Mouse (Mus musculus) hindbrain, postnatal 0 days (tissue): ENCODE data around the gene Mt3. TPM values are rescaled to one million over a fixed set of nuclear protein-coding genes. Genes with fewer than 3 reads are reported as not detected.

Experiments used
- ATAC-seq: fragments of 200-750 bp; cut with Nextera tagmentation; 2 replicates; pipeline ENCODE4 v1.8.0; 2017; ENCODE audit warnings: mild to moderate bottlenecking, moderate TSS enrichment, moderate library complexity
- DNase-seq: peaks from one replicate; pipeline ENCODE4 v3.0.0-alpha.2; 2015; ENCODE audit warnings: low spot score
- H3K27ac ChIP-seq: fragments of 300-500 bp; sonication (generic); 2 replicates; pipeline ENCODE4 v1.5.1; 2014; ENCODE audit warnings: mild to moderate bottlenecking
- H3K27me3 ChIP-seq: fragments of 300-500 bp; sonication (generic); 2 replicates; pipeline ENCODE4 v1.6.1; 2014; ENCODE audit warnings: low read length, mixed read lengths; ENCODE audit not compliant: insufficient read depth
- H3K36me3 ChIP-seq: fragments of 300-500 bp; sonication (generic); 2 replicates; pipeline ENCODE4 v1.6.1; 2014; ENCODE audit warnings: low read length, mixed read lengths; ENCODE audit not compliant: insufficient read depth
- H3K4me1 ChIP-seq: fragments of 300-500 bp; sonication (generic); 2 replicates; pipeline ENCODE4 v1.6.1; 2014; ENCODE audit warnings: antibody characterized with exemption, low read length, mixed read lengths; ENCODE audit not compliant: insufficient read depth
- H3K4me2 ChIP-seq: fragments of 300-500 bp; sonication (generic); 2 replicates; pipeline ENCODE4 v1.6.1; 2014; ENCODE audit warnings: low read depth, mild to moderate bottlenecking, low read length, moderate library complexity, mixed read lengths
- H3K4me3 ChIP-seq: fragments of 300-500 bp; sonication (generic); 2 replicates; pipeline ENCODE4 v1.5.1; 2014; ENCODE audit warnings: low read length
- H3K9ac ChIP-seq: fragments of 300-500 bp; sonication (generic); replicated peaks from 2 replicates; pipeline ENCODE4 v1.6.1; 2014; ENCODE audit warnings: mild to moderate bottlenecking, low read length, moderate library complexity, mixed read lengths
- H3K9me3 ChIP-seq: fragments of 300-500 bp; sonication (generic); 2 replicates; pipeline ENCODE4 v1.6.1; 2016; ENCODE audit warnings: low read length, mixed read lengths
- CTCF ChIP-seq: IDR thresholded peaks from 2 replicates; pipeline ENCODE4 v1.5.1; 2016; ENCODE audit warnings: antibody characterized with exemption, control low read depth, low read depth
- WGBS: fragments of 180-500 bp; shearing (Covaris S2); extraction: QIAGEN DNeasy Blood & Tissue Kit; methylation state at CpG from one replicate; pipeline ENCODE4 v1.1.7; 2014; 5-methylcytosine and 5-hydroxymethylcytosine counted together
- polyA plus RNA-seq: library from polyadenylated mRNA; unstranded; fragments of >200 nt; fragmentation: Nextera tagmentation; extraction: Ambion mirVana; gene quantifications from 2 replicates; pipeline ENCODE4 v1.2.1, GENCODE M21; 2015
- total RNA-seq: library from RNA; depleted of rRNA; stranded (reverse); fragments of >200 nt; gene quantifications from 2 replicates; pipeline ENCODE4 v1.2.3, GENCODE M21; 2014

Gene Mt3
- total and polyA plus RNA-seq, 2 experiments from 2014 or later: 445 to 889 TPM

DNA sequence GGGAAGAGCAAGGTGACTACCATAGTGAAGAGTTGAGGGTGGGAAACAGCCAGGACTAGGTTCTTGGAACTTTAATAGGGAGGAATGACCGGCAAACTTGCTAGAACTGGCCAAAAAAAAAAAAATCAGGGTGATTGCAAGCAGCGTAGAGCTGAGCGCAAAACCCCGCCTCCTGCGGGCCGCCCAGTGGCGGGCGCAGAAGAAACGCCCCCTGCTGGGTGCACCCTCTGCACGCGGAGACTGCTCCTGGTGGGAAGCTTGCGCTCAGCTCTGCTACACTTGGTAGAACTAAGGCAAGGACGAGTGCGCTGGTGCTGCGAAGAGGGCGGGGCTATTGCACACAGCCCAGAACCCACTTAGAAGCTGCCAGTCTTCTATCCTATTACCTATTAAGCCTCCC, 30.7 kb downstream of the Mt3 start:
- H3K4me2 ChIP-seq: peak overlapping the region; percentile 50
- no peaks in the 10 kb centered on the region for H3K9me3 ChIP-seq
- DNase-seq: peak; percentile 77
- no peaks in the 10 kb centered on the region for H3K36me3 ChIP-seq
- peak; percentile 60 for TF ChIP-seq CTCF
- under 1% methylated on average over 15 of the region's 16 CpGs for WGBS
- H3K4me1 ChIP-seq: peaks cover 5% of the 10 kb centered on the region; the same call in 1 of the 2 replicates
- peak; percentile 60 for ATAC-seq
- H3K9ac ChIP-seq: no peak overlapping the region
- H3K27ac ChIP-seq: no peak overlapping the region
- H3K27me3 ChIP-seq: peaks cover 16% of the 10 kb centered on the region
- H3K4me3 ChIP-seq: peak overlapping the region; percentile 18

DNA sequence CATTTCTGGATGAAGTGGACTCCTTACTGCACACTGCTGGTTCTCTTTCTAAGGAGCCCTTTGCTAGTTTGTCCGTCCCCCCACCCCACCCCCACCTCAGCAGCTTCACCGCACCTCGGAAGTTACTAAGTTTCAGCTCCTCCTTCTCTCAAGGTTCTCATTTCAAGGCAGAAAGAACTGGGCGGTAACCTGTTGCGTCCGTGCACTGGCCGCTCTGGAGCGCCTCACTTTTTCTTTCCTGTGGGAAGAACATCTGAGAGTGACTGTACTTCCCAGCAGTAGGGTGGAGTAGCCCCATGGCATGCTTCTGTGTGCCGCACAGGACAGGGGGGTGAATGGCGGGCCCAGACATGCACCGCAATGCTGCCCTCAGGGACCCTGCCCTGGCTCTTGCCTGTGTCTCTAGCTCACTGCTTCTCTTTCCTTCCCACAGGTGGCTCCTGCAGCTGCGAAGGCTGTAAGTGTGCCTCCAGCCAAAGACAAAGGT, 32.0 kb downstream of the Mt3 start:
- Histone ChIP-seq H3K4me3 (no peak overlapping the region), H3K27me3 (peaks cover 16% of the 10 kb centered on the region), H3K4me2 (no peak overlapping the region), H3K4me1 (peaks cover 5% of the 10 kb centered on the region; the same call in 1 of the 2 replicates), H3K9ac (no peak overlapping the region), H3K27ac (no peak overlapping the region), H3K9me3 (no peaks in the 10 kb centered on the region), H3K36me3 (no peaks in the 10 kb centered on the region)
- DNase-seq (no peak), ATAC-seq (no peak)
- WGBS: 42% methylated on average over 12 of the region's 12 CpGs
- TF ChIP-seq CTCF: no peak

DNA sequence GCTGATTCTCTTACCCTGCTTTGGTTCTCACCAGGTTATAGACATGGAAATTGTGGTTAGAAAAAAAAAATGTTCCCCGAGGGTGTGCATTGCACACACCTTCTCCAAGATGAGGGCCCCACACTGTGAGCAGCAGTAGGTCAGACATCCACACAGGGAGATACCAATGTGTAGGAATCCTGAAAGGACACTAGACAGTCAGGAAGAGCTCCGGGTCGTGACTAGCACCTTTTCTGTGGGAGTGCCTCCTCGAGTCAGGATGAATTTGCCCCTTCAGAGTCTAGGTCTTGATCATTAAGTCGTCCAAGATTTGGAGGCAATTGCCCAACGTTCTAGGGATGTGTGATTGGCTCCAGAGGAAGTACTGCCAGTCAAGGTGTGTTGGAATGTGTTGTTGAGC, 33.4 kb downstream of the Mt3 start:
- H3K4me1 ChIP-seq: peaks cover 5% of the 10 kb centered on the region; the same call in 1 of the 2 replicates
- no peaks in the 10 kb centered on the region for H3K9me3 ChIP-seq
- WGBS: 71% methylated on average over 6 of the region's 6 CpGs
- no peak overlapping the region for H3K27ac ChIP-seq
- no peaks in the 10 kb centered on the region for H3K36me3 ChIP-seq
- H3K9ac ChIP-seq: no peak overlapping the region
- no peak for TF ChIP-seq CTCF
- ATAC-seq (no peak), DNase-seq (no peak)
- H3K27me3 ChIP-seq: peaks cover 12% of the 10 kb centered on the region; the same call in 1 of the 2 replicates
- no peak overlapping the region for H3K4me3 ChIP-seq
- no peak overlapping the region for H3K4me2 ChIP-seq

- ATAC-seq: peak; percentile 37
- H3K27ac ChIP-seq: no peak overlapping the region
- H3K27me3 ChIP-seq: peaks cover 12% of the 10 kb centered on the region; the same call in 1 of the 2 replicates
- peak overlapping the region; percentile 7; the same call in 1 of the 2 replicates for H3K4me3 ChIP-seq
- TF ChIP-seq CTCF: peak; percentile 81
- 10% methylated on average over 17 of the region's 17 CpGs for WGBS
- peaks cover 5% of the 10 kb centered on the region; the same call in 1 of the 2 replicates for H3K4me1 ChIP-seq
- peak; percentile 83 for DNase-seq
- H3K4me2 ChIP-seq: peak overlapping the region; percentile 36
- H3K9me3 ChIP-seq: no peaks in the 10 kb centered on the region
- H3K36me3 ChIP-seq: no peaks in the 10 kb centered on the region
- no peak overlapping the region for H3K9ac ChIP-seq
These were observed 34.1 kb downstream of the Mt3 start for GRCm38 (mm10) chr8:94186542-94186941.

DNA sequence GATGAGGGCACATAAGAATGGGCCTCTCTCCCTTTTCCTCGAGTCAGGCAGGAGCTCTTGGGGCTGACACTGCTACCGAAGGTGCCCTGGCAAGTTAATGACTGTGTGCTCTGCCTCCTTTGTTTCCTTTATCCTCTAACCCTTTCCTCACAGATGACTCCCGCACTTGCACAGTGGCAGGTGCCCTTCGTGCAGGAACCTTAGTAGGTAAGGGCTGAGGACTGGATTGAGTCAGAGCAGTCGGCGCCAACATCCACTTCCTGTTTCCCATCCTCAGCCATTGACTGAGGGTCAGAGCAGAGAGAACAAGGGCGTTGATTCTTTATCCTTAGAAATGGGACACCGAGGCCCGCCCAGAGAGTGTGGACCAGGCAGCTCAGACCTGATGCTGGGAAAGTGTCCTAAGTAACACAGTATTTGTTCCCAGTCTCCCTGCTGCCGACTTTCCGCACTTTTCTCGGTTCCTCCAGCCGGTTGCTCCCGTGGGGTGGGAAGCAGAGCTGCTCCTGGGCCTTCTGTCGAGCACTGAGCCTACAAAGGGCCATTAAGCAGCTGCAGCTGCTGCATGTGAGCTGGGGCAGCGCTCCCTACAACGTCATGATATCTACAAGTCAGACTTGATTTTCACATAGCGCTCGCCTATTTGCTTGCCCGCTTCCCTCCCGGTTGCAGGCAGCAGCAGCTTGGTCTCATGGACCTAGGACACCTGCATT, 35.0 kb downstream of the Mt3 start:
- Histone ChIP-seq H3K4me1 (peaks cover 5% of the 10 kb centered on the region; the same call in 1 of the 2 replicates), H3K4me3 (no peak overlapping the region), H3K9me3 (no peaks in the 10 kb centered on the region), H3K4me2 (no peak overlapping the region), H3K27me3 (peaks cover 12% of the 10 kb centered on the region; the same call in 1 of the 2 replicates), H3K36me3 (no peaks in the 10 kb centered on the region), H3K27ac (no peak overlapping the region; the same call in 1 of the 2 replicates), H3K9ac (0 out of 2 replicates have a peak overlapping the region, but pooled peaks have one; percentile 30)
- WGBS: 39% methylated on average over 21 of the region's 21 CpGs
- TF ChIP-seq CTCF: no peak
- no peak for ATAC-seq
- DNase-seq: no peak

DNA sequence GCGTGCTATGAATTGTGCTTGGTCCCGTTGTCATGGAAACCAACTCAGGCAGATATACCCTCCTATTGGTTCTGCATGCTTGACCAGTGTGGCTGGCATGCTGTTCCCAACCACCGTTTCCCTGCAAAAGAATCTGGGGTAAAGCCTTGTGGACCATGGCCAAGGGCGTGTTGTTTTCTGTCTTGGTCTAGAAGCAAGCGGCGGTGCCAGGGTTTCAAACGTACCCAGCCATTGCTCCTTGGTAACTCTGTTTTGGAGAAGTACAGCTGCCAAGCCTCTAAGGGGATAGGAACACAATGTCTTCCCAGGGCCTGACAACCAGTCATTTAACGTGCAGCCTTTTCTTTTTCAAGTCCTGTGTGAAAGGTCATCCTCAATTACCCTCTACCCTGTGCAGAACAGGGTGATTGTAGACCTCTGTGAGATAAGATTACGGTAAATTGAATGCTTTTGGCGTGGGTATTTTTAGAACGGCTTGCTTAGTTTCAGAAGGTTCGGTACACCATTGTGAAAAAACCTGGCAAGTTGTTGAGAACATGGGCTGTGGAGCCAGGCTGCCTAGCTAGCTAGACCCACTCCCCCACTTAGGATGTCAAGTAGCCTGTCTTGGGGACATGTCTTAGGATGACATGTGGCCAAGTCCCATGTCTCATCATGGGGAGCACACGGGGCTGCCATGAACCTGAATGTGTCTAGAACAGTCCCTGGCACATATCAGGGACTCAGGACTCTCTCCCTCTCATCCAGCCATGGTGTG, 37.0 kb downstream of the Mt3 start:
- peak; percentile 87 for ATAC-seq
- no peaks in the 10 kb centered on the region for H3K36me3 ChIP-seq
- peak; percentile 88 for DNase-seq
- TF ChIP-seq CTCF: no peak
- H3K4me3 ChIP-seq: no peak overlapping the region
- 34% methylated on average over 13 of the region's 13 CpGs for WGBS
- H3K27ac ChIP-seq: peak overlapping the region; percentile 59
- 0 out of 2 replicates have a peak, but pooled peaks cover under 1% of the 10 kb centered on the region for H3K27me3 ChIP-seq
- H3K4me2 ChIP-seq: no peak overlapping the region
- no peak overlapping the region for H3K9ac ChIP-seq
- no peaks in the 10 kb centered on the region for H3K9me3 ChIP-seq
- no peaks in the 10 kb centered on the region; the same call in 1 of the 2 replicates for H3K4me1 ChIP-seq
